Mouse (Mus musculus) intestine, embryonic 16.5 days (tissue): ENCODE measurements around the gene Smg6. TPM values are rescaled to one million over a fixed set of nuclear protein-coding genes. Genes with fewer than 3 reads are reported as not detected.
A peak's percentile ranks its signal among the peaks of the same experiment; 100 is the strongest.

Experiments
- ATAC-seq: fragments of 200-750 bp; cut with Nextera tagmentation; 2 replicates; pipeline ENCODE4 v1.8.0; 2017; ENCODE audit warnings: moderate TSS enrichment, moderate library complexity
- H3K27ac ChIP-seq: fragments of 300-500 bp; sonication (generic); 2 replicates; pipeline ENCODE4 v1.5.1; 2014; ENCODE audit warnings: mild to moderate bottlenecking, low read length
- H3K27me3 ChIP-seq: fragments of 300-500 bp; sonication (generic); replicated peaks from 2 replicates; pipeline ENCODE4 v1.6.1; 2014; ENCODE audit warnings: low read length, control low read depth, mixed read lengths; ENCODE audit not compliant: control insufficient read depth, insufficient read depth
- H3K36me3 ChIP-seq: fragments of 300-500 bp; sonication (generic); 2 replicates; pipeline ENCODE4 v1.6.1; 2014; ENCODE audit warnings: low read length, control low read depth; ENCODE audit not compliant: control insufficient read depth, insufficient read depth
- H3K4me1 ChIP-seq: fragments of 300-500 bp; sonication (generic); 2 replicates; pipeline ENCODE4 v1.6.1; 2014; ENCODE audit warnings: low read length, control low read depth, mixed read lengths; ENCODE audit not compliant: control insufficient read depth, insufficient read depth
- H3K4me2 ChIP-seq: fragments of 300-500 bp; sonication (generic); 2 replicates; pipeline ENCODE4 v1.6.1; 2014; ENCODE audit warnings: low read depth, low read length, control low read depth
- H3K4me3 ChIP-seq: fragments of 300-500 bp; sonication (generic); 2 replicates; pipeline ENCODE4 v1.5.1; 2014; ENCODE audit warnings: mild to moderate bottlenecking, low read length
- H3K9ac ChIP-seq: fragments of 300-500 bp; sonication (generic); 2 replicates; pipeline ENCODE4 v1.6.1; 2014; ENCODE audit warnings: low read depth, low read length
- H3K9me3 ChIP-seq: fragments of 300-500 bp; sonication (generic); 2 replicates; pipeline ENCODE4 v1.6.1; 2016; ENCODE audit warnings: low read length, control low read depth; ENCODE audit not compliant: control insufficient read depth
- WGBS: fragments of 180-500 bp; shearing (Covaris S2); extraction: QIAGEN DNeasy Blood & Tissue Kit; methylation state at CpG from one replicate; pipeline ENCODE4 v1.1.7; 2014; 5-methylcytosine and 5-hydroxymethylcytosine counted together
- polyA plus RNA-seq: library from polyadenylated mRNA; unstranded; fragments of >200 nt; fragmentation: Nextera tagmentation; extraction: Ambion mirVana; gene quantifications from 2 replicates; pipeline ENCODE4 v1.2.1, GENCODE M21; 2015

Smg6 gene
- polyA plus RNA-seq, 1 experiment from 2014 or later: 11.4 TPM

DNA sequence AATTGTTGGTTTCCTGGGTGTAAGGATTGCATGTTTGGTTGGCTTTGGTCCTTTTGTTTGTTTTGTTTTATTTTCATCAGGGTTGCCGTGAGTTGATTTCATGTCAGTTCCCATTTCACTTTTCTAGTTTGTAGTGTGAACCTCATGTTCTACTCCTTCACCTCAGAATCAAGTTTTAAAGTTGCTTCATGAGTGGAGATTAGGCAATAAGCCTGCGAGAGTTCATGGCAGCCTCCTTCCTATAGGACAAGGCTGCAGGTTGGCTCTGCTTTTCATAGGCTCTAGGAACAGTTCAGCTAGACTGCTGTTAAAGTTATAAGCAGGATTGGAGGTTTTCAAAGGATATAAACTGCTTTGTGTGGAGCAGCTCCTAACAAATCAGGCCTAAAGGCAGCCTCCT, 33.9 kb downstream of the Smg6 start:
- Histone ChIP-seq H3K4me3 (no peak overlapping the region), H3K4me1 (peaks cover 8% of the 10 kb centered on the region), H3K27me3 (no peaks in the 10 kb centered on the region), H3K9me3 (no peaks in the 10 kb centered on the region), H3K9ac (no peak overlapping the region), H3K4me2 (no peak overlapping the region), H3K27ac (0 out of 2 replicates have a peak overlapping the region, but pooled peaks have one; percentile 30), H3K36me3 (no peaks in the 10 kb centered on the region)
- WGBS: 83% methylated on average over 2 of the region's 2 CpGs
- no peak for ATAC-seq

DNA sequence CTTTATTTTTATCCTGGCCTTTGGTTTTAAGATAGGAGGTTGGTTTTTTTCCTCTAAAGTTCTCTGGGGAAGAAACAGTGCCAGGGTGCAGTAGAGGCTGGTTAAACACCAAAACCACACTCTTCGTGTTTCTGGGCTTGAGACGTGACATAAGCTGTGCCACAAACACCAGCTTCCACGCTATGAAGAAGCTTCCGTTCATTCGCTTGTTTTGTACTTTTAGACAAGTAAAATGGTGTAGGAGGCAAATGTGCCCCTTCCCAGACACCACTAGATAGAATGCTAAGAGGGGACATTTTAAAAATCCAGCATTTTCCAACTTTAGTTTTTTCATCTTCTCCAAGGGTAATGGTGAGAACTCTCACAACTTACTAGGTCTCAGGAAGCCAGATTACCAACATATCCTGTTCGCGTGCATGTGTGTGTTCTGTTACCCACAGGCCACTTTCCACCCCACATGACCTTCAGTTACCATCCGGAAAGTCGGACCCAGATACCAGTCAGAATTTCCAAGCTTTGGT, 34.5 kb downstream of the Smg6 start:
- Histone ChIP-seq H3K4me1 (peaks cover 6% of the 10 kb centered on the region), H3K4me3 (no peak overlapping the region), H3K9ac (no peak overlapping the region), H3K9me3 (no peaks in the 10 kb centered on the region), H3K27me3 (no peaks in the 10 kb centered on the region), H3K4me2 (no peak overlapping the region), H3K36me3 (no peaks in the 10 kb centered on the region), H3K27ac (no peak overlapping the region)
- 89% methylated on average over 9 of the region's 9 CpGs for WGBS
- no peak for ATAC-seq

DNA sequence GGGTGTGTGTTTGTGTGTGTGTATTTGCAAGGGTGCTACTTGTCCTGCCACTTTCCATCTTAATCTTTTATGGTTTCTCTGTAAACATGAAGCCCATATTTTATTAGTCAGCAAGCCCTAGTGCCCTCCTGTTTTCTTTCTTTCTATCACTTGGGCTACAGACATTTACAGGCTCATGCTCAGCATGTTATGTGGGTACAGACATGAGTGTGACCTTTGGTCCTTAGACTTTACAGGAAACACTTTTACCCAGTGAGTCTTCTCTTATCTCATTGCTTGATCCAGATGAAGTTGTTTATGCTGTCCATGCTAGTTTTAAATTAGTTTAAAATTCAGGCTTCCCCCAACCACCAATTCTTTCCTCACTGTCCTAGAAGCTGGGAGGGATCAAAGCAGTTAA, 36.3 kb downstream of the Smg6 start:
- Histone ChIP-seq H3K9me3 (no peaks in the 10 kb centered on the region), H3K4me3 (no peak overlapping the region), H3K36me3 (no peaks in the 10 kb centered on the region), H3K27ac (no peak overlapping the region), H3K9ac (no peak overlapping the region), H3K4me2 (no peak overlapping the region), H3K27me3 (no peaks in the 10 kb centered on the region), H3K4me1 (peaks cover 4% of the 10 kb centered on the region)
- peak; percentile 71 for ATAC-seq

DNA sequence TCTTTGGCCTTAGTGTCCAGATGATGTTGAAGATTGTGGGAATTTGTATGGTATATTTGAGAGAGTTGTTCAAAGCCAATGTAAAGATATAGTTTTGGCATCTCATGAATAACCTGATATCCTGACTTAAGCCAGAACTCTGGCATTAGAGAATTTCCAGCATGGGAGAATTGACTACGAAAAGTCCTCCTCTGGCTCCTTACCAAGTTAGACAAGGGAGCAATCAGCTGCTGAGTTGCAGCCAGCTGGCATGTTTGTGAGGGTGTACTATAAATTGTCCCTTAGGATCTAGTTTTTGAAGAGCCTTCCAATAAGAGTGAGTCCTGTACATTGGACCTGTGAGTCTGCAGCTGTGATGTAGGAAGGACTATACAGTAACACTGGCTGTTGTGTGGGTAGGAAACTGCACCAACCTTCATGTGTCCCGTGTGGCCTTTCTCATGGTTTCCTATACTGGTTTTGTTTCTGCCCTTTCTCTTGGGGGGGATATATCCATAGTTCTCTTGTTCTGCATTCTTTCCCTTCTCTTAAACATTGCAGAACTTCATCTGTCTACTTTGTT, 37.3 kb downstream of the Smg6 start:
- Histone ChIP-seq H3K4me3 (no peak overlapping the region), H3K9ac (no peak overlapping the region), H3K4me1 (peaks cover 4% of the 10 kb centered on the region), H3K36me3 (no peaks in the 10 kb centered on the region), H3K4me2 (no peak overlapping the region), H3K9me3 (no peaks in the 10 kb centered on the region), H3K27ac (peak overlapping the region; percentile 13; the same call in 1 of the 2 replicates), H3K27me3 (no peaks in the 10 kb centered on the region)
- WGBS: 77% methylated on average over 2 of the region's 2 CpGs
- no peak for ATAC-seq

DNA sequence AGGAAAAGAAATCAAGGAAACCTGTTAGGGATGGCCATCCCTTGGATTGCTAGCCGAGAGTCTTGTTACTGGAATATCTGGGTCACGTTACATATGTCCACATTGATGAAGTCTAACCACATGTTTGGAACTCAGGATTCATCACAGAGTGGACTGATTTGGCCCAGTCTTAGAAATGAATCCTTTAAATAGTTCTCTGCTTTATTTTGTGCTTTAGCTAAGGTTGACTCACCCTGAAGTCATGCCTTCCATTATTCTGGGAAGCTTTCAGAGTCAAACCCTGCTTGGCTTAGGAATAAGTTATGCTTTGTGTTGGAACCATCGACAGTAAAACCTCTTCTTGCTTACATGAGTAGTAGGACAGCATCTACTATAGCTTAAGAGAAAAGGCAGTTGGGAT, 39.9 kb downstream of the Smg6 start:
- Histone ChIP-seq H3K4me1 (peaks cover 4% of the 10 kb centered on the region), H3K36me3 (no peaks in the 10 kb centered on the region), H3K9ac (no peak overlapping the region), H3K27me3 (no peaks in the 10 kb centered on the region), H3K4me3 (no peak overlapping the region), H3K9me3 (no peaks in the 10 kb centered on the region), H3K4me2 (no peak overlapping the region), H3K27ac (no peak overlapping the region)
- no peak for ATAC-seq
- 89% methylated on average over 3 of the region's 3 CpGs for WGBS

DNA sequence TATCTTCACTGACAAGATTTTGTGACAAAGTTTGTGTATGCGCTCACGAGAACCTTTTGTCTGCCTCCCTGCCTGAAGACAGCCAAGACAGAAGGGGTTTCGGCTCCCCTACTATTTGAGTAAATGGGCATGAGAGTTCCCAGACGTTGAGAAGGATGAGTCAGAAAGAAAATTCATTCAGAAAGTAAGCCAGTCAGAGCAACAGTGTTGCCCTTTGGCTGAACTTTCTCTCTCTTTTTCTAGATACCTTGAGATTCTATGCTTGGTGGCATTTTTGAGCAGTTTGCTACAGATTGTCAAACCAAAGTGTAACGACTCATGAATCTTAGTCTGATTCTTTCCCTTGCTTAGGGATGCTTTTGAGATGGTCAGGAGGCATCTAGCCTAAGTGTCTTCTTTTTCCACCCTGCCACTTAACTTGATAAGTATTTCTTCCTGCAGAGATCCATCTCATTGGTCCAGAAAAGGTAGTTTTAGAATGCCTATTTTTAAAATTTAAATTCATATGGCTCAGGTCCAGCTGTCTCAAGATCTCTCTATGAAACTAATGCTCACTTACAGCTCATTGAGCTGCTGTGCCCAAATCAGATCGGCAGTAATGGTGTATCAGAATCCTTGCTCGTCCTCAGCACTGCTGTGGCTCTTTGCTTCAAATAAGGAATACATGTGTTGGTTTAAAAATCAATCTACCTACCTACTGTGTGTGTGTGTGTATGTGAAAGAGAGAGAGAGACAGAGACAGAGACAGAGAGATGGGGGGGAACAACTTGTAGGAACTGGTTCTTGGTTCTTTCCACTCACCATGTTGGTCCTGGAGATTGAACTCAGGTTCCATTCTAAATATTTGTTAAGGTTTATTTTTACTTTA, 47.9 kb downstream of the Smg6 start:
- WGBS: 79% methylated on average over 7 of the region's 7 CpGs
- Histone ChIP-seq H3K9ac (no peak overlapping the region), H3K4me2 (no peak overlapping the region), H3K4me3 (no peak overlapping the region), H3K36me3 (peaks cover 3% of the 10 kb centered on the region; the same call in 1 of the 2 replicates), H3K4me1 (no peaks in the 10 kb centered on the region), H3K27me3 (no peaks in the 10 kb centered on the region), H3K27ac (no peak overlapping the region), H3K9me3 (no peaks in the 10 kb centered on the region)
- no peak for ATAC-seq

DNA sequence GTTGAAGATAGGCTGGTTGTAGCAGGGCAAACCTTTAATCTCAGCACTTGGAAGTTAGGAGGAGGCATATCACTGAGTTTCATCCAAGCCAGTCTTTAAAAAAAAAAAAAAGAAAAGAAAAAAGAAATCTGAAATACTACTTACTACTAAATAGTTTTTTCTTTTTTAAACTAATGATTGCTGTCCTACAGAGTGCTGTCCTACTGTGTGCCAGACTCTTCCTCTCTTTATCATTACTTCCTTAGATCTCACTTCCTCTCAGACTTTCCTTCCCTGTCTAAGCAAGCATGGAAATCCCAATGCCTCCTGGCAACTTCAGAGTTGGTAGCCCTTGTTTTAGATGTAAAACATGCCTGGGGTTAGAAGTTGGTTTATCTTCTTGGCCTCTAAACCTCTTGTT, 49.0 kb downstream of the Smg6 start:
- Histone ChIP-seq H3K4me3 (no peak overlapping the region), H3K9me3 (no peaks in the 10 kb centered on the region), H3K9ac (no peak overlapping the region), H3K4me1 (no peaks in the 10 kb centered on the region), H3K27ac (no peak overlapping the region), H3K27me3 (no peaks in the 10 kb centered on the region), H3K4me2 (no peak overlapping the region), H3K36me3 (peaks cover 3% of the 10 kb centered on the region; the same call in 1 of the 2 replicates)
- ATAC-seq: no peak

DNA sequence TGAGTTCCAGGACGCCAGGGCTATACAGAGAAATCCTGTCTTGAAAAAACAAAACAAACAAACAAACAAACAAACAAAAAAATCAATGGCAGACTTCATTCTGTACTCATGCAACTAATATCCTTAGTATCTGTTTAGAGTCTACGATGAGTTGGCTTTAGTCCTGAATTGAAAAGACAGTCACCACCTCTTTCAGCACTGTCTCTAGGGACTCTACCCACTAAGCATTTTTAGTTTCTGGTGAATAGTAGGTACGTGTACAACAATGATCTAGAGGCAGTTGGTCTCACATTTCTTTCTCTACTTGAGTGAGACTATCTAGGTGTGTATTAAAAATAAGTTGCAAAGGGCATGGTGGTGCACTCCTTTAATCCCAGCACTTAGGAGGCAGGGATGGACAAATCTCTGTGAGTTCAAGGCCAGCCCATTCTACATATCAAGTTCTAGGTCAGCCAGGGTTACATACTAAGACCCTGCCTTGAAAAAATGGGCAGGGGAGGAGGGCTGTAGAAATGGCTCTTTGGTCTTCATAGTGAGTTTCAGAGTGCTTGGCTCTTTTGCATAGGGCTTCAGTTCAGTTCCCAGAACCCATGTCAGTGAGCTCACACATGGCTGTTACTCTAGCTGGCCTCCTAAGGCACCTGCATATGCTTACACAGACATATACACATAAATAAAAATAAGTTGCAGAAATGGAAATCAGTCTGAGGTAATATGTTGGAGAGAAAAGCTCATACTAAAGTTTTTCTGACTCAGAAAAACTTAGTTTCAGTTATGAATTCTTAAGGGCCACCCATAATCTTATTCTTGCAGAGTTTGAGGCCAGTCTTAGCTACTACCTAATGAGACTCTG, 51.4 kb downstream of the Smg6 start:
- Histone ChIP-seq H3K4me2 (no peak overlapping the region), H3K4me3 (no peak overlapping the region), H3K36me3 (no peaks in the 10 kb centered on the region), H3K27me3 (no peaks in the 10 kb centered on the region), H3K4me1 (no peaks in the 10 kb centered on the region), H3K9ac (no peak overlapping the region), H3K27ac (no peak overlapping the region), H3K9me3 (no peaks in the 10 kb centered on the region)
- ATAC-seq: no peak
- 92% methylated on average over 3 of the region's 3 CpGs for WGBS

DNA sequence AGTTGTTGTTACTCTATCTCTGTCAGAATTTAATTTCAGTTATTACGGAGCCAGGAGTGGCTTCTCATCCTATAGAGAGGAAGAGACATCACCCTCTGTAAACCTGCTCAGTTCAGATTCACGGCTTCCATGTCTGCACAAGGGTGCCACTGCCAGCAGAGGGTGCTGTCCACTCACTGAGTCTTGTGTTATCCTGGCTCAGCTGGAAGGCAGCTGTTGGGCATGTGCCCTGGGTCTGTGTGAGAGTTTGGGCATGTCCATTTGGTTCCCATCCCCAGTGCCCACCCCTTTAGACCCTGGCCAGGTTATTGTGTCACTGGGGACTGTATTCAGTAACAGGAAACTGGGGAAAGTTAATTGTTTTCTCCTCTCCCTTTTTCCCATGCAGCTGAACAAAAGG, 55.8 kb downstream of the Smg6 start:
- H3K4me3 ChIP-seq: no peak overlapping the region
- H3K9me3 ChIP-seq: no peaks in the 10 kb centered on the region
- peak; percentile 65 for ATAC-seq
- no peak overlapping the region for H3K9ac ChIP-seq
- H3K4me2 ChIP-seq: no peak overlapping the region
- no peak overlapping the region for H3K27ac ChIP-seq
- H3K36me3 ChIP-seq: no peaks in the 10 kb centered on the region
- H3K4me1 ChIP-seq: peaks cover 2% of the 10 kb centered on the region; the same call in 1 of the 2 replicates
- no peaks in the 10 kb centered on the region for H3K27me3 ChIP-seq
- 39% methylated on average over 2 of the region's 2 CpGs for WGBS
